Mouse (Mus musculus): Measurements from ENCODE around the gene Map4k3.

Gene Map4k3

GRCm38 (mm10) chr17:80632846-80633245 lies 95.4 kb downstream of the Map4k3 start:
- in situ Hi-C loops (cut with MboI, MseI), result no loop called here

- in situ Hi-C loops (cut with MboI, MseI), result no loop called here
These were observed 95.9 kb downstream of the Map4k3 start for GRCm38 (mm10) chr17:80632354-80632753.

- in situ Hi-C loops (cut with MboI, MseI), result no loop called here
These were observed 97.3 kb downstream of the Map4k3 start for GRCm38 (mm10) chr17:80631028-80631427.

GRCm38 (mm10) chr17:80624979-80625378 lies 103.3 kb downstream of the Map4k3 start:
- in situ Hi-C loops (cut with MboI, MseI), result loop anchor here (5.0 kb wide), 1 partner anchor 197 kb away; no protein-coding TSS in a partner anchor

GRCm38 (mm10) chr17:80621691-80622090 lies 106.6 kb downstream of the Map4k3 start:
- in situ Hi-C loops (cut with MboI, MseI), result no loop called here

- in situ Hi-C loops (cut with MboI, MseI), result no loop called here
These were observed 107.4 kb downstream of the Map4k3 start for GRCm38 (mm10) chr17:80620786-80621423.

GRCm38 (mm10) chr17:80619556-80619955 lies 108.7 kb downstream of the Map4k3 start:
- in situ Hi-C loops (cut with MboI, MseI), result no loop called here

GRCm38 (mm10) chr17:80618890-80619289 lies 109.4 kb downstream of the Map4k3 start:
- in situ Hi-C loops (cut with MboI, MseI), result no loop called here

GRCm38 (mm10) chr17:80603806-80604205 lies 124.5 kb downstream of the Map4k3 start:
- in situ Hi-C loops (cut with MboI, MseI), result no loop called here

- in situ Hi-C loops (cut with MboI, MseI), result no loop called here
These were observed 125.1 kb downstream of the Map4k3 start for GRCm38 (mm10) chr17:80603079-80603625.

GRCm38 (mm10) chr17:80601371-80601770 lies 126.9 kb downstream of the Map4k3 start:
- in situ Hi-C loops (cut with MboI, MseI), result no loop called here

GRCm38 (mm10) chr17:80583051-80583450 lies 145.2 kb downstream of the Map4k3 start:
- in situ Hi-C loops (cut with MboI, MseI), result no loop called here

GRCm38 (mm10) chr17:80579901-80580300 lies 148.4 kb downstream of the Map4k3 start:
- in situ Hi-C loops (cut with MboI, MseI), result no loop called here

- in situ Hi-C loops (cut with MboI, MseI), result no loop called here
These were observed 149.2 kb downstream of the Map4k3 start for GRCm38 (mm10) chr17:80579089-80579488.

GRCm38 (mm10) chr17:80578041-80578440 lies 150.2 kb downstream of the Map4k3 start:
- in situ Hi-C loops (cut with MboI, MseI), result no loop called here

- in situ Hi-C loops (cut with MboI, MseI), result no loop called here
These were observed 150.6 kb downstream of the Map4k3 start, which contains the start of gene Cdkl4 for GRCm38 (mm10) chr17:80577639-80578038. TSS of gene Cdkl4 (minus strand) at chr17:80577813.

- in situ Hi-C loops (cut with MboI, MseI), result no loop called here
These were observed 151.1 kb downstream of the Map4k3 start for GRCm38 (mm10) chr17:80577214-80577613.

- in situ Hi-C loops (cut with MboI, MseI), result no loop called here
These were observed 153.3 kb downstream of the Map4k3 start for GRCm38 (mm10) chr17:80575008-80575407.

- in situ Hi-C loops (cut with MboI, MseI), result loop anchor here (25.0 kb wide), 1 partner anchor 512 kb away; the partner anchor contains the start of gene Hnrnpll
These were observed 153.8 kb downstream of the Map4k3 start for GRCm38 (mm10) chr17:80574471-80574965.

- in situ Hi-C loops (cut with MboI, MseI), result loop anchor here (25.0 kb wide), 1 partner anchor 510 kb away; the partner anchor contains the start of gene Hnrnpll
These were observed 155.9 kb downstream of the Map4k3 start for GRCm38 (mm10) chr17:80572187-80572935.

- in situ Hi-C loops (cut with MboI, MseI), result loop anchor here (25.0 kb wide), 1 partner anchor 509 kb away; the partner anchor contains the start of gene Hnrnpll
These were observed 156.8 kb downstream of the Map4k3 start for GRCm38 (mm10) chr17:80571460-80571859.

GRCm38 (mm10) chr17:80569718-80570117 lies 158.6 kb downstream of the Map4k3 start:
- in situ Hi-C loops (cut with MboI, MseI), result loop anchor here (25.0 kb wide), 1 partner anchor 507 kb away; the partner anchor contains the start of gene Hnrnpll

All from regulatory T cell (primary cell).